Mouse (Mus musculus): ENCODE data around the gene Sox5.

Gene Sox5

GRCm38 (mm10) chr6:144716376-144716775 is 65.4 kb downstream of the Sox5 start:
- no peak for ATAC-seq (ENCODE audit: low TSS enrichment)

- no peak for ATAC-seq (ENCODE audit: low TSS enrichment)
Measured at GRCm38 (mm10) chr6:144711841-144712240, 69.9 kb downstream of the Sox5 start.

- ATAC-seq (ENCODE audit: low TSS enrichment): peak; percentile 70
Measured at GRCm38 (mm10) chr6:144710816-144711215, 71.0 kb downstream of the Sox5 start.

GRCm38 (mm10) chr6:144709614-144710180 is 72.1 kb downstream of the Sox5 start:
- ATAC-seq (ENCODE audit: low TSS enrichment): no peak

- no peak for ATAC-seq (ENCODE audit: low TSS enrichment)
Measured at GRCm38 (mm10) chr6:144708410-144708809, 73.4 kb downstream of the Sox5 start.

GRCm38 (mm10) chr6:144707976-144708375 is 73.8 kb downstream of the Sox5 start:
- ATAC-seq (ENCODE audit: low TSS enrichment): no peak

- no peak for ATAC-seq (ENCODE audit: low TSS enrichment)
Measured at GRCm38 (mm10) chr6:144704962-144705361, 76.8 kb downstream of the Sox5 start.

- ATAC-seq (ENCODE audit: low TSS enrichment): peak; percentile 96
Measured at GRCm38 (mm10) chr6:144695660-144696059, 86.1 kb downstream of the Sox5 start.

- no peak for ATAC-seq (ENCODE audit: low TSS enrichment)
Measured at GRCm38 (mm10) chr6:144693211-144693899, 88.4 kb downstream of the Sox5 start.

- no peak for ATAC-seq (ENCODE audit: low TSS enrichment)
Measured at GRCm38 (mm10) chr6:144691298-144692041, 90.3 kb downstream of the Sox5 start.

GRCm38 (mm10) chr6:144689076-144689475 is 92.7 kb downstream of the Sox5 start:
- no peak for ATAC-seq (ENCODE audit: low TSS enrichment)

- no peak for ATAC-seq (ENCODE audit: low TSS enrichment)
Measured at GRCm38 (mm10) chr6:144687681-144688080, 94.1 kb downstream of the Sox5 start.

- ATAC-seq (ENCODE audit: low TSS enrichment): no peak
Measured at GRCm38 (mm10) chr6:144681045-144681789, 100.6 kb downstream of the Sox5 start.

GRCm38 (mm10) chr6:144677491-144678133 is 104.2 kb downstream of the Sox5 start:
- no peak for ATAC-seq (ENCODE audit: low TSS enrichment)

- ATAC-seq (ENCODE audit: low TSS enrichment): no peak
Measured at GRCm38 (mm10) chr6:144675111-144675510, 106.7 kb downstream of the Sox5 start.

GRCm38 (mm10) chr6:144673906-144674305 is 107.9 kb downstream of the Sox5 start:
- ATAC-seq (ENCODE audit: low TSS enrichment): no peak

- no peak for ATAC-seq (ENCODE audit: low TSS enrichment)
Measured at GRCm38 (mm10) chr6:144670433-144671167, 111.2 kb downstream of the Sox5 start.

- ATAC-seq (ENCODE audit: low TSS enrichment): no peak
Measured at GRCm38 (mm10) chr6:144666617-144667016, 115.2 kb downstream of the Sox5 start.

- ATAC-seq (ENCODE audit: low TSS enrichment): no peak
Measured at GRCm38 (mm10) chr6:144664765-144665164, 117.0 kb downstream of the Sox5 start.

- no peak for ATAC-seq (ENCODE audit: low TSS enrichment)
Measured at GRCm38 (mm10) chr6:144663516-144664074, 118.2 kb downstream of the Sox5 start.
